Mouse (Mus musculus) cortical plate, adult 2 months (tissue): Measurements from ENCODE around the gene Tspan4.

Experiments used
- CTCF ChIP-seq: fragments of 200-500 bp; IDR thresholded peaks from 2 replicates; pipeline ENCODE4 v1.5.1; 2011; ENCODE audit warnings: mild to moderate bottlenecking, control low read depth, low read length; ENCODE audit not compliant: insufficient read depth; ENCODE audit errors: extremely low read depth
- POLR2A ChIP-seq: fragments of 200-500 bp; IDR thresholded peaks from 2 replicates; pipeline ENCODE4 v1.6.1; 2011; ENCODE audit warnings: mild to moderate bottlenecking, low read length, control low read depth; ENCODE audit not compliant: insufficient read depth; ENCODE audit errors: extremely low read depth

DNA sequence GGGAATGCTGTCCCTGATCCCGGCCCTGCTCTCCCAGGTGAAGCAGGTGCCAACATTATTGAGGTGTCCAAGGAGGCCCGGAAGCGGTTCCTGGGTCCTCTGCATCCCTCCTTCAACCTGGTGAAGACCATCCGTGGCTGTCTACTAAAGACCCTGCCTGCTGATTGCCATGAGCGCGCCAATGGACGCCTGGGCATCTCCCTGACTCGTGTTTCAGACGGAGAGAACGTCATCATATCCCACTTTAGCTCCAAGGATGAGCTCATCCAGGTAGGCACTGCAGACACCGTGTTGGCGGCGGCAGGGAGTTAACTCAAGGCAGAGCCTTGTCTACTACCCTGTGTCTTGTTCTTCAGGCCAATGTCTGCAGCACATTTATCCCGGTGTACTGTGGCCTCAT lies 17.8 kb upstream of the Tspan4 start:
- TF ChIP-seq CTCF: no peak
- no peak for TF ChIP-seq POLR2A
